Mouse (Mus musculus): ENCODE measurements around the gene Cdkn2d.

DNA sequence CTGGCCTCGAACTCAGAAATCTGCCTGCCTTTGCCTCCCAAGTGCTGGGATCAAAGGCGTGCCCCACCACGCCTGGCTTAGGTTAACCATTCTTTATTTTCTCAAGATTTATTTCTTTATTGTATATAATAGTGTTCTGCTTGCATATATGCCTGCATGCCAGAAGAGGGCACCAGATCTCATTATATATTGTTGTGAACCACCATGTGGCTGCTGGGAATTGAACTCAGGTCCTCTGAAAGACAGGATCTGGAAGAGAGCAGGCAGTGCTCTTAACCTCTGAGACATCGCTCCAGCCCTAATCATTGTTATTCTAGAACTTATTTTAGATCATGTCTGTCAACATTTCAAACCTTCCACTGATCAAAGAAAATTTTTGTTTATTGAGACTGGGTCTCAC is 28.3 kb upstream of the Cdkn2d start:
- no peak for TF ChIP-seq CTCF (IDR thresholded peaks at IDR 0.05; ENCODE audit: insufficient read depth, low read length)
- TF ChIP-seq POLR2A (IDR thresholded peaks at IDR 0.05; ENCODE audit: borderline replicate concordance, extremely low read depth, low read depth, low read length), result no peak

Measured in lung, adult 2 months (tissue).